Mouse (Mus musculus) hematopoietic stem cell, adult 5-6 weeks (primary cell): ENCODE measurements around the gene Inafm2. TPM values are rescaled to one million over a fixed set of nuclear protein-coding genes. Genes with fewer than 3 reads are reported as not detected.
A peak's percentile ranks its signal among the peaks of the same experiment; 100 is the strongest.

Experiments used
- ATAC-seq, 2 experiments: fragments of 125-278 bp in 1 of 2; replicated peaks in 1 of 2; 2 replicates each; pipeline ENCODE4 v1.8.0; 2016 to 2017; ENCODE audit warnings: inconsistent platforms in 2 of 2, mild to moderate bottlenecking in 2 of 2, moderate number of reproducible peaks in 2 of 2, low read depth in 1 of 2, moderate TSS enrichment in 1 of 2; ENCODE audit not compliant: low FRiP score in 2 of 2, poor library complexity in 2 of 2, severe bottlenecking in 2 of 2, insufficient read depth in 1 of 2, low TSS enrichment in 1 of 2
- total RNA-seq: library from RNA; stranded (forward); fragments of 172-1452, 232-1000 nt; gene quantifications from 2 replicates; pipeline ENCODE4 v1.2.3, GENCODE M21; 2017

Gene Inafm2
- total RNA-seq, result 17.7 and 23.0 TPM in 2 replicates

- peak; percentile 61 to 70 for ATAC-seq
Measured at GRCm38 (mm10) chr2:118745232-118745884, at the start of gene Inafm2. Gene Inafm2, plus strand, starts transcription at chr2:118745758.

- peak; percentile 31 to 35; a peak in 3 of 4 replicates for ATAC-seq
Measured at GRCm38 (mm10) chr2:118696451-118697308, 48.9 kb upstream of the Inafm2 start.

DNA sequence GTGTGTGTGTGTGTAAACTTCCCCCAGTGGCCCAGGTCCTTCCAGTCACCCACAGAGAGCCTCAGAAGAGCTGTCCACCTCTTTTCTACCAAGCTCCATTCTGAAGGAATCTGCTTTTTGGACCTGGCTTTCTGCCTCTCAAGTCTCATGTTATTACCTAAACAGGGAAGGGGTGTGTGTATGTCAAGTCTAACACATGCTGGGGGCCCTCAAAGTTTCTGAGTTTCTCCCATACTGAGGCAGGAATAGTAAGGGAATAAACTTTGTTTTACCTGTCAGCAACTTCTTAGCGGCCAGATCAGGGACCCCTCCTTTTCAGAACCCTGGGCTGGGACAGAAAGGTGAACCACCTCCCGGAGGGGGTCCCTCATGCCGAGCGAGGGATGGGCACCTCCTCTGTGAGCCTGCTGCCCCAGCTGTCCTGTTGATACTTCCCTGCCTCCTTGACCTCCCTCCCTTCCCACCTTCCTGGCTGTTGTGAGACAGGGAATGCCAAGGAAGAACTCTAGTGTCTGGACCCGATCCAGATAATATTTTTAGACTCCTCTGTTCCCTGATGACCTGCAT lies 48.2 kb upstream of the Inafm2 start:
- no peak for ATAC-seq

- ATAC-seq, result no peak
Measured at GRCm38 (mm10) chr2:118697955-118698354, 47.6 kb upstream of the Inafm2 start.

DNA sequence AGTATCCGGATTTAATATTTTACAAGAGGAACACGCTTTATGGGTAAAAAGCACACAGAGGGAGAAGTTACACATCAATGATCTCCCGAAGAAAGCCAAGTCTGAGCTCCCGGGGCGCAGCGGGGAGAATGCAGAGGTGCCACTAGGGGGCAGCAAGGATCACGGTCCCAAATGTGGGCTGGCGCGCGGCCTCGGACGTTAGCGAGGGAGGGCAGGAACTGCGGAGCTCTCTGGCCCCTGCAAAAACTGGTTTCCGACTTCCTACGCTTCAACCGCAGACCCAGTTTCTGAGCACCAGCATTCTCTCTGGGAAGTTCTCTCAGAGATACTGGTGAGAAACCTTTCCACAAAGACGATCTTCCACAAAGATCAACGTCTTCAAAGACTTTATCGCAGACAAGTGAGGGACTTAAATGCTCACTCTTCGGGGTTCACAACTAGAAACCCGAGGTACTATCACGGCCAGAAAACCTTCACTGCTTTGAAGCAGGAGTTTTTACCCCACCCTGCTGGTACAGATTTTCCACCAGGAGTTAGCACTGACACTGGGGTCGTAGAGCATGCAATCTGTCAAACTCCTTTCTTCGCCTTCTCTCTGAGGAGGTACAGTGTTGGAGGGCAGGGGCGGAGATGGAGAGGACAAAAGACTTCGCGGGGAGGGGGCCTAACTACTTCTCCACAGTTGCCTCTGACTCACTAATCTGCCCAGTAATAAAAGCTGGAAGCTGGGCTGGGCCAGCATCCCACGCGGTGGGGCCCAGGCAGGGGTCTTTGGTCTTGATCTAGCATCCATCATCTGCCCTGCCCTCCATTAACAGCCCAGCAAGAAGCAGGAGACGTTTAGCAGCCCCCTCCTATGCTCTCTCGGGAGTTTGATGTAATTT lies 45.1 kb upstream of the Inafm2 start:
- peak; percentile 43 to 61; a peak in 3 of 4 replicates for ATAC-seq

GRCm38 (mm10) chr2:118701161-118701560 lies 44.4 kb upstream of the Inafm2 start:
- ATAC-seq, result no peak

DNA sequence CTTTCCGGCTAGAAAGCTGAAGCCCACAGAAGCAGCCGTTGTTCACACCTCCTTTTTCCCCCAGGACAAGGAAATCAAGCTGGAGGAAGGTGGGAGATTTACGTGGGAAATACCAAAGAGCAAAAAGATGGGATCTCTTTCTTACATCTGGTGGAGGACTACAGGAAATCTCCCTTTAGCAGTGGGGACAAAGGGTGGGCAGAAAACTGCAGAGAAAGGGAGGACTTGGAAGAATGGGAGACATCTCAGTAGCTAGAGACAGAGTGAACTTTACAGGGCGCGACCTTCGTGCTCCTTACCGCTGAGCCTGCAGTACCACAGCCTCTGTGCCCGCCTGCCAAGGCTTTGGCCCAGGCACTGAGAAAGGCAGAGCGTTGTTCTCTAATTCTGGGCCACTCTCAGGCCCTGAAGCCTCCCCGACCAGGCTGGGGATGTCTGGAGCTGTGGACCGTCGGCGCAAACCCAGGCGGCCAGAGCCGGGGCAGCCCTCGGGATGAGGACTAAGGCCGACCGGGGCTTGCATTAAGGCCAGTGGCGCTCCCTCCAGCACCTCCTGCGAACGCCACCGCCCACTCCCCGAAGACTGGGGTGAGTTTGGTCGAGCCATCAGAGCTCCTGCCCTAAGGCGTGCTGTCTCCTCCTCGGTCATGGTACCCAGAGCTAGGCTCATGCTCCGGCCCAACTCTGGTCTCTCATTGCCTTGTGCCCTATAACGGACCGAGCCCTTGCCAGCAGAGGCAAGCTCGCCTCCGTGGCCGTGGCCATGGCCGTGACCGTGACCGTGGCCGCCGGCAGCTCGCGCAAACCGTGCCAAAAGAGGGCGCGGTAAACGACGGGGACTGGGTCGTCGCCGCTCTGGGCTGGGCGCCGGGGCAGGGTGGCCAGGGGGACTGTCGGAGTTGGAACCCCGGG lies 43.3 kb upstream of the Inafm2 start:
- ATAC-seq, result no peak

- ATAC-seq, result no peak
Measured at GRCm38 (mm10) chr2:118702883-118703761, 42.4 kb upstream of the Inafm2 start.

DNA sequence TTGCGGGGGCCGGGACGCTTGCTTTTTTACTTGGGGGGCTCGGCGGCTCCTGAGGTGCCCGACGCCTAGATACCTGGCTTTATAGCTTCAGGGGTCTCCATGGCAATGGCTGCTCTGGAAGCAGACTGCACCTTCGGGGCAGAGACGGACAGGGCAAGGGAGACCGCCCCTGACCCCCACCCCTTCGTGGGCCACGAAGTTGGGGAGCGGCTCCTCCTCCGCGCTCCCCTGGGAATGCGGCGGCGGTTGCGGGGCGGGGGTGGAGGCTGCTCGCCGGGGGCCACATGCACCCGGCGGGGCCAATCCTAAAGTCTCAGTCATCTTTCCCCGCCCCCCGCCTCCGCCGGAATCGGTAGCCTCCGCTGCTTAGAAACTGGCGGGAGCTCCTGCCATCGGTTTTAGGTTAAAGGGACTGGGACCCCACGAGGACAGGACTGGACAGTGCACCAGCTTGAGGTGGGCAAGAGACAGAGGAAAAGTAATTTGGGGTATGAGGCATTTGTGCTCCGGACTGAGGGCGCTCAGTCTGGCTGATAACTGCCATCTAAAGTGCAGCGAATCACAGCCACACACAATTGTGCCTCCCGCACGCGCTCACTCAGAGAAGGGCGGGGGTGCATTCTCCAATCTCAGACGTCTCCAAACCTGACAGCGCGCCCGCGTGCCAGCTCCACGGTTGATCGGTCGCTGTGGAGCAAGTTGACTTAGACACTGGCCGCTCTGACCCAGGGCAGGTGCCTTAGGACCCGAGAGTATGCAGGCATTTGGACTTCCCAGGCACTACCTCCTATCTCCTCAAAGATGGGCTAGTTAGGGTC lies 41.4 kb upstream of the Inafm2 start, which contains the start of gene Ankrd63:
Ankrd63 (minus strand) TSS at position 51 of the 818 bp plus-strand sequence.
- no peak for ATAC-seq

DNA sequence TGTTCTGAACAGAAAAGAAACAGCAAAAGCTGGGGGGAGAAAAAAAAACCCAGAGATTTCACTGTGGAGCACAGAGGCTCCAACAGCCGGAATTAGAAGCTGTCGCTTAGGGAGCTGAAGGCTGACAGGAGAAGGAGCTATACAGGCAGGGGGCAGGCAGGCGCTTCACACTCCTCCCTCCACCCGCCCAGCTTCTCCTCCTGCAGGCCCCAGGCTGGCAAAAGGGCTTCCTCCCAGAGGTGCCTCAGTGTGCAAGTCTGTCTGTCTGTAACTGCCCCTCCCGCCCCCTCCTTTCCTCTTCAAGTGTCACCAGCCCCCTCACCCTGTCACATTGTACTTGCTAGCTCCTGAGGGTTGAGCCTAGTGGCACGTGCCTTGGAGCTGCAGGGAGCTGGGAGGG lies 39.1 kb upstream of the Inafm2 start:
- ATAC-seq, result peak; percentile 29 to 68; a peak in 3 of 4 replicates

DNA sequence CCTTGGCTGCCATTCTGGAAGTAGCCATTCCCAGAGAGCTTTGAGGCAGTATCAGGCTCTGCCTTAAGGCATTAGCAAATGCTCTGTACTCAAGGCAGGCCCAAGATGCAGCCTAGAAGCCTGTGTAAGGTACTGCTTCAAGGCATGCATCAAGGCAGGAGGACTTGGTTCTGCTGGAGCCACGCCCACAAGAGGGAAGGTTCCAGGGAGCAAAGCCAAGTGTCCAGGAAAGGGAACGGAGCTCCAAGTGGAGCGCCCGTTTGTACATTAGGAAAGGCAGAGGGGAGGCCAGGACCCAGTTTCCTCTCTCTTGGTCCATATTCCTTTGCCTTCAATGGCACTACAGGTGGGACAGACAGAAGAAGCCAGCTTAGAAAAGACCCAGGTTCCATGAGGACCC lies 37.1 kb upstream of the Inafm2 start:
- no peak for ATAC-seq

DNA sequence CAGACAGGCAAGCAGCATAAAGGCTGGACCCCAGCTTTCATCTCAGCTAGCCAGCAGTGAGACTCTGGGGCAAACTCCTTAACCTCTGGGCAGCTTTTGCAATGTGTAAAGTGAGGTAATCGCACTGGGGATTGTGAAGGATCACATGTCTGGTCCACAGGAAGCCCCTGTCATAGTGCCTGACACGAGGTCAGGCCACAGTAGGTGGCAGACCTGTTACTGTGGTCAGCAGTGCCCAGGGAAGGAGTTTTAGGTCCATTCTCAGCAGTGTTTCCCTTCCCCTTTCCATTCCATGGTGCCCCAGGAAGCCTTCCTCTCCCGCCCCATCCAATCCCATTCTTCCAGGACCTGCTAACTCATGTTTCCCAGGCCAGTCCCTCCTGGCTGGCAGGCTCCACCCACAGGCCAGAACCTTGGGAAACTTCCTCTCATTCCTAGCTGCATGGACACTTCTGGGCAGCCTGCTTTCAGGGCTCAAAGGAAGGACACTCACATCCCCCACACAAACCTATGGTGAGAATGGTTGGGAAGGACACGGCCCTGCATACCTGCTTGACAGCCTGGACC lies 35.8 kb upstream of the Inafm2 start:
- ATAC-seq, result peak in 1 of 2 experiments; percentile 9; a peak in 1 of 4 replicates

GRCm38 (mm10) chr2:118711038-118711494 lies 34.5 kb upstream of the Inafm2 start:
- ATAC-seq, result peak in 1 of 2 experiments; percentile 22; a peak in 1 of 4 replicates

- ATAC-seq, result no peak
Measured at GRCm38 (mm10) chr2:118713631-118714030, 31.9 kb upstream of the Inafm2 start.
